Mouse (Mus musculus) limb, embryonic 12.5 days (tissue): ENCODE measurements at regions not wholly inside any gene's neighbourhood (a gene's known extent, or its start where the extent isn't known, plus 50 kb on each side); places are given as distances from the start of the nearest gene placed in this dataset.

ENCODE experiments used
- ATAC-seq: fragments of 200-750 bp; cut with Nextera tagmentation; 2 replicates; pipeline ENCODE4 v1.8.0; 2017; ENCODE audit warnings: low read depth, moderate TSS enrichment; ENCODE audit not compliant: insufficient number of reproducible peaks, insufficient read depth, low FRiP score, low TSS enrichment
- H3K27ac ChIP-seq: fragments of 300-500 bp; sonication (generic); 2 replicates; pipeline ENCODE4 v1.5.1; 2016; ENCODE audit warnings: mild to moderate bottlenecking, moderate library complexity
- H3K27me3 ChIP-seq: fragments of 300-500 bp; sonication (generic); 2 replicates; pipeline ENCODE4 v1.6.1; 2016; ENCODE audit warnings: mild to moderate bottlenecking, moderate library complexity
- H3K36me3 ChIP-seq: fragments of 300-500 bp; sonication (generic); 2 replicates; pipeline ENCODE4 v1.6.1; 2016; ENCODE audit warnings: mild to moderate bottlenecking, moderate library complexity
- H3K4me1 ChIP-seq: fragments of 300-500 bp; sonication (generic); replicated peaks from 2 replicates; pipeline ENCODE4 v1.6.1; 2016
- H3K4me2 ChIP-seq: fragments of 300-500 bp; sonication (generic); 2 replicates; pipeline ENCODE4 v1.6.1; 2016; ENCODE audit warnings: mild to moderate bottlenecking, moderate library complexity
- H3K4me3 ChIP-seq: fragments of 300-500 bp; sonication (generic); replicated peaks from 2 replicates; pipeline ENCODE4 v1.5.1; 2016; ENCODE audit warnings: mild to moderate bottlenecking
- H3K9ac ChIP-seq: fragments of 300-500 bp; sonication (generic); replicated peaks from 2 replicates; pipeline ENCODE4 v1.6.1; 2016; ENCODE audit warnings: mild to moderate bottlenecking, moderate library complexity
- H3K9me3 ChIP-seq: fragments of 300-500 bp; sonication (generic); 2 replicates; pipeline ENCODE4 v1.6.1; 2016; ENCODE audit warnings: mild to moderate bottlenecking, moderate library complexity
- WGBS: fragments of 180-500 bp; shearing (Covaris S2); methylation state at CpG from one replicate; pipeline ENCODE4 v1.1.7; 2016; 5-methylcytosine and 5-hydroxymethylcytosine counted together

GRCm38 (mm10) chr16:76827674-76828441, 185.6 kb upstream of the Usp25 start:
- H3K9ac ChIP-seq: no peak overlapping the region
- H3K4me1 ChIP-seq: no peaks in the 10 kb centered on the region
- 0 out of 2 replicates have a peak, but pooled peaks cover 3% of the 10 kb centered on the region for H3K9me3 ChIP-seq
- H3K4me3 ChIP-seq: no peak overlapping the region
- no peak overlapping the region for H3K27ac ChIP-seq
- H3K4me2 ChIP-seq: no peak overlapping the region
- no peak for ATAC-seq
- 91% methylated on average over 7 of the region's 7 CpGs for WGBS
- no peaks in the 10 kb centered on the region for H3K36me3 ChIP-seq
- no peaks in the 10 kb centered on the region for H3K27me3 ChIP-seq

DNA sequence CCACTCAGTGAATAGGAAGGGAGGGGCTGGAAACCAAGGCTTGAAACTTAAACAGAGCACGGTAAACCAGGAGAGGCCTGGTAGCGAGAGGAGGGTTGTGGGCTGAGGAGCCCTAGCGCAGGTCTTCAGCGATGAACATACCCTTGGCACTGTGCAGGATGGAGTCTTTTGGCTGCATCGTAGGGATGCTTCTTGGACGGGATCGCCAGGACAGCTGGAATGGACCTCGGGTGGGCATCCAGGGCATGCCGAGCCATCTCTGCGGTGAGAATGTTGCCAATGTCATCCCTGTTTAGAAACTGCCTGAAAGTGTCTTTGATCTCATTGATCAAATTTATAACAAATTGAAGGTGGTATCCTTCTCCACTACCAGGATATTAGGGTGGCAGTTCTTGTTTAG, 192.2 kb upstream of the Usp25 start:
- no peak overlapping the region for H3K4me2 ChIP-seq
- WGBS: 95% methylated on average over 10 of the region's 10 CpGs
- 0 out of 2 replicates have a peak, but pooled peaks cover 3% of the 10 kb centered on the region for H3K9me3 ChIP-seq
- H3K4me1 ChIP-seq: no peaks in the 10 kb centered on the region
- no peak overlapping the region for H3K27ac ChIP-seq
- H3K4me3 ChIP-seq: no peak overlapping the region
- H3K27me3 ChIP-seq: no peaks in the 10 kb centered on the region
- no peaks in the 10 kb centered on the region for H3K36me3 ChIP-seq
- no peak for ATAC-seq
- no peak overlapping the region for H3K9ac ChIP-seq

DNA sequence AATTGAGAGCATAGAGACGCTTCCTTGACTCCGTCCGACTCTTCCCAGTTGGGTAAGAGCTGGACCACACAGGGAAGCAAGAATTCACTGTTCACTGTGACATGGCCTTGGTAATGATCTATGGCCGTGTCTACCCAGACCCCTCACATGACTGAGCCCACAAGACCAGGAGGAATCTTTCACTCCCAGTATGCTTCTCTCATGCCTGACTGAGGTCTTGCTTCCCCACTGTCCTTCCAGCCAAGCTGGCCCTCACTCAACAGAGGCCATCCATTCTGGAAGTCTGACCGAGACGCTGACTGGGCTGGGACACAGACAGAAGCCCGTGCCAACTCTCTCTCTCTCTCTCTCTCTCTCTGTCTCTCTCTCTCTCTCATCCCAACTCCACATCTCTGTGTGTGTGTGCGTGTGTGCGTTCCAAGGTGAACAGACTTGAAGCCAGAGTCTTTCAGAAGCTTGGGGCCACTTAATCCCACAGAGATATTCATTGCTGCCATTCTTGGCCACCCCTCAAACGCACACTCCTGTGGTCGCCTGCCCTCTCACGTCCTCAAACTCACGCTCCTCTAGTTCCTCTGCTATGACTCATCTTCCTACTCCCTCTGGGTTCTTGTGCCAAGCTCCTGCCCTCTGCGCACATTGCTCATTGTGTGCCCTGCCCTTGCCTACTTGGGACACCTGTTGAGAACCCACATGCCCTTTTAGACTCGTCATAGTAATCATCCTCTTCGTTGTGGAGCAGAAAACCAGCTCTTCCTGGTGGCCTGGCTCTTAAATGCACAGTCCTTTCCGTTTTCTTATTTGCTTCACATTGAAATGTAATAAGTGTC, 197.2 kb upstream of the Usp25 start:
- H3K9ac ChIP-seq: no peak overlapping the region
- WGBS: 91% methylated on average over 17 of the region's 17 CpGs
- no peaks in the 10 kb centered on the region for H3K36me3 ChIP-seq
- no peaks in the 10 kb centered on the region for H3K9me3 ChIP-seq
- H3K4me1 ChIP-seq: no peaks in the 10 kb centered on the region
- H3K27me3 ChIP-seq: no peaks in the 10 kb centered on the region
- ATAC-seq: no peak
- H3K27ac ChIP-seq: no peak overlapping the region
- no peak overlapping the region for H3K4me2 ChIP-seq
- no peak overlapping the region for H3K4me3 ChIP-seq

- H3K27me3 ChIP-seq: no peaks in the 10 kb centered on the region
- H3K4me1 ChIP-seq: no peaks in the 10 kb centered on the region
- ATAC-seq: no peak
- no peak overlapping the region for H3K9ac ChIP-seq
- H3K4me3 ChIP-seq: no peak overlapping the region
- H3K36me3 ChIP-seq: no peaks in the 10 kb centered on the region
- H3K9me3 ChIP-seq: no peaks in the 10 kb centered on the region
- WGBS: 33% methylated on average over 3 of the region's 3 CpGs
- H3K4me2 ChIP-seq: no peak overlapping the region
- no peak overlapping the region for H3K27ac ChIP-seq
Measured at GRCm38 (mm10) chr16:76803725-76804124, 209.8 kb upstream of the Usp25 start.

- H3K9ac ChIP-seq: no peak overlapping the region
- no peak for ATAC-seq
- 78% methylated on average over 6 of the region's 6 CpGs for whole genome bisulfite sequencing
- no peaks in the 10 kb centered on the region for H3K36me3 ChIP-seq
- H3K4me2 ChIP-seq: no peak overlapping the region
- no peaks in the 10 kb centered on the region for H3K9me3 ChIP-seq
- H3K4me1 ChIP-seq: no peaks in the 10 kb centered on the region
- no peak overlapping the region for H3K27ac ChIP-seq
- no peaks in the 10 kb centered on the region for H3K27me3 ChIP-seq
- no peak overlapping the region for H3K4me3 ChIP-seq
Measured at GRCm38 (mm10) chr16:76786405-76787155, 226.9 kb upstream of the Usp25 start.

GRCm38 (mm10) chr16:76782656-76783055, 230.8 kb upstream of the Usp25 start:
- no peak overlapping the region for H3K4me3 ChIP-seq
- no peak for ATAC-seq
- 70% methylated on average over 5 of the region's 5 CpGs for WGBS
- H3K4me2 ChIP-seq: no peak overlapping the region
- no peaks in the 10 kb centered on the region for H3K27me3 ChIP-seq
- no peak overlapping the region for H3K27ac ChIP-seq
- no peak overlapping the region for H3K9ac ChIP-seq
- H3K4me1 ChIP-seq: no peaks in the 10 kb centered on the region
- H3K9me3 ChIP-seq: no peaks in the 10 kb centered on the region
- no peaks in the 10 kb centered on the region for H3K36me3 ChIP-seq

DNA sequence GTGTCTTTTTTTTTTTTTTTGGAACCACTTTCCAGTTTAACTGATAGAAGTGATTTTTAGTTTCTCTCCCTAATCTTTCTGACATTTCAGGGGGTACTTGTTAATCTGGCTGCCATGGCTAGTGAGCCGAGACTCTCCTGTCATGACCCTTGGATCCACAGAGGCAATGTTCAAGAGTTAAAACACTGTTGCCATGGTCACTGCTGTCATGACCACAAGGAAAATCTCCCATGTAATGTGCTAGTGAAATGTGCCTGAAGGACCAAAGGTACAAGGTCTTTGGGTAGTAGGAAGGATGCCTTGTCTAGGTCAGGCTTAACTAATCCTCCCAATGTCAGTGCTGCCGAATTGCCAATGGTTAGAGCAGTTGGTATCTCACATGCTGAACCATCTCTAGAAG, 237.7 kb upstream of the Usp25 start:
- no peak overlapping the region for H3K4me2 ChIP-seq

DNA sequence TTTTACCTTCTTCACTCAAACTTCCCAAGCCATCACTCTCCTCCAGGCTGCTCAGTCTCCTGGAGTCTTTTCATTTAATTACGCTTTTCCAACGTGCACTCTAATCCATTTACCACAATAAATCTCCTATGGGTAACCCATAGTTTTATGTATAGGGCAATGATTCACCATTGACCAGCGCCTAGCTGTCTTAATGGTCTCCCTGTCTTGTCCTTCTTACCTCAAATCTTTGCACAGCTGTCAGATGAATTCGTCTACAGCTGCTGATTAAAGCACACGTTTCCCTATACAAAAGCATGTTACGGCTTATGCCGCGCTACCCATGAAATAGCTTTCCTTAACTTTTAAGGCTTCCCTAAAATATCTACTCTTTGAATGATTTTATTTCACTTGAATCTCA, 239.5 kb upstream of the Usp25 start:
- Histone ChIP-seq H3K27me3 (no peaks in the 10 kb centered on the region), H3K9me3 (no peaks in the 10 kb centered on the region), H3K36me3 (no peaks in the 10 kb centered on the region), H3K4me3 (no peak overlapping the region), H3K9ac (no peak overlapping the region), H3K4me2 (no peak overlapping the region), H3K27ac (no peak overlapping the region), H3K4me1 (no peaks in the 10 kb centered on the region)
- ATAC-seq: no peak
- WGBS: 72% methylated on average over 8 of the region's 8 CpGs

More for the DNA sequence above, 237.7 kb upstream of the Usp25 start:
- Histone ChIP-seq H3K4me1 (no peaks in the 10 kb centered on the region), H3K27ac (no peak overlapping the region), H3K9ac (no peak overlapping the region), H3K36me3 (no peaks in the 10 kb centered on the region), H3K4me3 (no peak overlapping the region), H3K9me3 (no peaks in the 10 kb centered on the region), H3K27me3 (no peaks in the 10 kb centered on the region)
- no peak for ATAC-seq
- 73% methylated on average over 2 of the region's 2 CpGs for WGBS

- Histone ChIP-seq H3K4me1 (no peaks in the 10 kb centered on the region), H3K9me3 (no peaks in the 10 kb centered on the region), H3K36me3 (no peaks in the 10 kb centered on the region), H3K4me2 (no peak overlapping the region), H3K4me3 (no peak overlapping the region), H3K9ac (no peak overlapping the region), H3K27ac (no peak overlapping the region), H3K27me3 (no peaks in the 10 kb centered on the region)
- ATAC-seq: no peak
Measured at GRCm38 (mm10) chr16:76773466-76773865, 240.0 kb upstream of the Usp25 start.

DNA sequence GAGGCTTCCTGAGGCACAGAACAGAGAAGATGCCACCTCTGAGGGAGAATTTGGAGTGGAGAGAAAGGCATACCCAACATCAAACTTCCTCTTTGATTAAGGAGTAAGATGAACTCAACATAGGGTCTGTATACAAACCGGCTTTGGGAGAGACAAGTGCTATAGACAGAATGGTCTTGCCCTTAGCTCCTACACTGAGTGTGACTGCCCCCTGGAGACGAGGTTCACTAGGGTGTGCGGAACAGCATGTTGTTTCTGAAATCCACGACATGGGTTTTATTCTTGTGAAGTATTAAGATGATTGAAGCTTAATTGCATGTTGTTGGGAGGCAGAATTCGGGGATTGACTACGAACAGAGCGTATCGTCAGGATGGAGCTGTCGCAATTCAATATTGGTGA, 244.9 kb upstream of the Usp25 start:
- Histone ChIP-seq H3K36me3 (no peaks in the 10 kb centered on the region), H3K9me3 (no peaks in the 10 kb centered on the region), H3K4me1 (peaks cover 4% of the 10 kb centered on the region; the same call in 1 of the 2 replicates), H3K4me2 (no peak overlapping the region), H3K4me3 (no peak overlapping the region), H3K27me3 (no peaks in the 10 kb centered on the region), H3K9ac (no peak overlapping the region), H3K27ac (no peak overlapping the region)
- 82% methylated on average over 9 of the region's 9 CpGs for WGBS
- no peak for ATAC-seq

DNA sequence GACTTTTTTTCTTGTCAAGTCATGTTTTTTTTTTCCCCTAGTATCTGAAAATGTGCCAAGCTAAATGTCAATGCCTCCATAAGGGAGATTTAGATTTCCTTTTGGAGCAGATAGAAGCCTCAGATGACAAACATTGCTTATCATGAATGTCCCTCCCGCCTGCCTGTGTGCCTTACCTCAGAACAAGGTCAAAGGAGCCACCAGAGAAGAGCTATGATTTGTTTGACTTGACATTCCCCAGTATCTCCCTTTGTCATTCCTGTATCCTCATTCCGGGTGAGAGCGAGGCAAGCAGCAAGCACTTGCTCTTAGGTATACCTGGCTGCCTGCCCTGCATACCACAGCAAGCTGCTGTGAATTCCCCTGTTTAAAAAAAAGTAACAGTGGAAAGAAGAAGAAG, 246.9 kb upstream of the Usp25 start:
- ATAC-seq: no peak
- Histone ChIP-seq H3K27me3 (no peaks in the 10 kb centered on the region), H3K4me2 (no peak overlapping the region), H3K36me3 (no peaks in the 10 kb centered on the region), H3K9me3 (no peaks in the 10 kb centered on the region), H3K27ac (no peak overlapping the region), H3K9ac (no peak overlapping the region), H3K4me1 (peaks cover 9% of the 10 kb centered on the region; the same call in 1 of the 2 replicates), H3K4me3 (no peak overlapping the region)
- WGBS: 77% methylated on average over 3 of the region's 3 CpGs
